Mouse (Mus musculus) kidney, adult 2 months (tissue): ENCODE measurements around the gene Guca1b.

Experiments
- CTCF ChIP-seq: fragments of 200-500 bp; conservative IDR thresholded peaks from 2 replicates; pipeline ENCODE4 v1.5.1; 2011; ENCODE audit warnings: low read depth, mild to moderate bottlenecking, control low read depth, low read length, moderate library complexity, mixed read lengths; ENCODE audit not compliant: insufficient read depth, insufficient read length
- POLR2A ChIP-seq: fragments of 200-500 bp; IDR thresholded peaks from one replicate; pipeline ENCODE4 v1.6.1; 2011; ENCODE audit warnings: low read depth, low read length, control low read depth

GRCm38 (mm10) chr17:47368401-47369086, 16.6 kb upstream of the Guca1b start, which contains the start of gene Mrps10:
- TF ChIP-seq POLR2A = no peak
- TF ChIP-seq CTCF = no peak
